Mouse (Mus musculus) layer of hippocampus, adult 18-20 months (tissue): ENCODE results near the gene Cenph. TPM values are rescaled to one million over a fixed set of nuclear protein-coding genes. Genes with fewer than 3 reads are reported as not detected.
"Not testable (repeated sequence)": the region's sequence is repeated elsewhere in the genome, so short reads cannot be mapped to it uniquely, and the experiment has no call there.

Experiments
- DNase-seq, 2 experiments: peaks; one replicate each; pipeline ENCODE4 v3.0.0; 2022; ENCODE audit warnings: low spot score in 2 of 2
- total RNA-seq, 2 experiments: library from RNA; stranded (reverse); gene quantifications; 2 replicates each; pipeline ENCODE4 v1.2.3; 2021

Gene Cenph
- total RNA-seq, 2 experiments from 2014 or later = not detected

DNA sequence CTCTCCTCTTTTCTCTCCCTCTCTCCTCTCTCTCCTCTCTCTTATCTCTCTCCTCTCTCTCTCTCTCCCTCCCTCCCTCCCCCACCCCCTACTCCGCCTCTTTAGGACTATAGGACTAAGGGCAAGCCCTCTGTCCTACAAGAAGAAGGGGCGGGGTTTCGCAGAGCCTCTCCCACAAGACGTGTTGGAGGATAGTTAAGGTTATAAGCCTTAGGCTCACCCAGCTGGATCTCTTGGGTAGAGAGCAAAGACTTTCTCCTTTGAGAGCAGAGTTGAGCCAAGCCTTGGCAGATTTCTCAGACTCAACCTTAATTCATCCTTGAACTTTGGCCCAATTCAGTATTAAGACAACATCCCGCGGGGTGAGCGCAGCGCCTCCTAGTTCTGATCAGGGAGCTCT is 27.1 kb downstream of the Cenph start:
- DNase-seq = no peak

DNA sequence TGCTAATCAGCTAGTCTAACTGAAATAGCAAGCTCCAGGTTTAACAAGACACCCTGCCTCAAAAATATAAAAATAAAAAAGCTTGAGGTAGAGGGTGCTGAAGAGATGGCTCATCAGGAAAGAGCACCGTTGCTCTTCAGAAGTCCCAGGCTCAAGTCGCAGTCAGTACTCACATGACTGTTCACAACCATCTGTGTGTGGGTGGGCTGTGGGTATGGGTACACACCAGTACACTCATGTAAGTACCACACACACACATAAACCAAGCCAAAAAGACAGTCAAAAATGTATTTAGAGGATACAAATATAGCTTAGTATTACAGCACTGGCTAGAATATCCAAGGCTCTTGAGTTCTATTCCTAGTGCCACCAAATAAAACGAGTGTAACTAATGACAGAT is 29.6 kb downstream of the Cenph start:
- peak in 1 of 2 experiments; percentile 73 for DNase-seq

DNA sequence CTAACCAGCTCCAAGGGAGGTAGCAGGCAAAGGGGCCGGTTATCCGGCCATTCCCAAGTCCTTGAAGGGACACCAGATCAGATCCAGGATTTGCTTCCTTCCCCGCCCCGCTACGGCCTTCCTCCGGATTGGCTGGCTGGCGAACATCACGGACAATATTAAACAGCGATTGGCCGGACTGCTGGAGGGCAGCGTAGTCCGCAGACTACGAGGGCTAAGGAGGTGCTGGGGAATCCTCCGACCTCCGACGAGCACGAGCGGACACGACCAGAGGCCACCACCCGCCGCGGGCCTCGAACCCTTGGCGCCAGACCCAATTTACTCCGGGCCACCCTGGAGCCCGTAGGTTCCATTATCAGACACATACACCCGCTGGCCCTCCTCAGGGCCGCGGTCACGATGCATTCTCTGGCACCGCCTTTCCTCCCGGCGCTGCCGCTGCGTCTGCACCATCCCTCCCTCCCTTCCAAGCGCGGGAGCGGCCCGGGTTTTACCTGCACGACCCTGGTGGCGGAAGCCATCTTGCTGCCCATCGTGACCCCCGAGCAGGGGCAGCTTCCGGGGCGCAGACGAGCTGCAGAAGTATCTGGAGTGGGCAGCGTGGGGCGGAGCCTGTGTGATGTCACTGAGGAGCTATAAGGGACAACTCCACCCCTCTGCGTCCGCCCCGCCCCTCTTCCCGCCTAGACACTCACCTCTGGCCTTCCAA is 31.5 kb downstream of the Cenph start, which contains the start of gene Mrps36:
Gene Mrps36 (minus strand): TSS at position 624 of the 709 bp plus-strand sequence.
- peak; percentile 89 to 93 for DNase-seq

DNA sequence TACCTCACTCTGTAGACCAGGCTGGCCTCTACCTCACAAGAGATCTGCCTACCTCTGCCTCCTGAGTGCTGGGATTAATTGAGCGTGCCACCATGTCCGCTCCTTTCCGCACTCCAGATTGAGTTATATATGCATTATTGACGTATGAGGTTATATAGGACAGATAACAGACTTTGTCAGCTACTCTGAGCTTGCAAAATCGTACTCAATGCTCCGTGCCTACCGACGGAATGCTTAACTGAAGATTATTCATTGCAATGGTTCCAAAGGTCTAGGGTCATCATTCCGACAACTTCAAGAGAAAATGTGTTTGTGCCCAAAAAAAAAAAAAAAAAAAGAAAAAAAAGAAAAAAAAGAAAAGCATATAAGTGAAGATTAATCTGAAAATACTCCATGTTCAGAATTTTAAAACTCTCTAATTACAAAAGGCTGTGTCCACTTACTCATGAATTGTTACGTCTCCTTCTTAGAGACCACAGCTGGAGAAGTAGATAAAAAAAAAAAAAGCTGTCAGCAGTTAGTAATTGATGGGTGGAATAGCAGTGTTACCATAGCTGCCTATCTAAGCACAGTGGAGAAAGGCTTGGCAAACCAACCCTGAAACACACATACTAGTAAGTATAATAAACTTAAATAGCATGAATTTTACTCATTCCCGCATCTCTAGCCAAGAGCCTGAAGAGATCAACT is 32.2 kb downstream of the Cenph start:
- no peak for DNase-seq

DNA sequence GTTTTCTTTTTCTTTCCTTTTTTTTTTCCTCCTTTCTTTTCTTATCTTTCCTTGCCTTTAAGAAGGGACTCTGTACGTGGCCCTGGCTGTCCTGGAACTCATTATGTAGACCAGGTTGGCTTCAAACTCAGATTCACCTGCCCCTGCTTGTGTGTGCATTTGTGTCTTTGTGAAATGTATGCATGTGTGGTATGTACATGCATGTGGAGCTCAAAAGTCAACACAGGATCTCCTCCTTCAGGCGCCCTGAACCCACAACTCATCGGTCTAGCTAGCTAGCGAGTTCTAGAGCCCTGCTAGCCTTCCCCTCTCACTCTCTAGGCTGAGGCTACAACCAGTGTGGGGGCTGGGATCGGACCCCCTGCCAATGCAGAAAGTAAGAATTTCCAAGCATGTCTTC is 32.9 kb downstream of the Cenph start:
- DNase-seq = no peak

DNA sequence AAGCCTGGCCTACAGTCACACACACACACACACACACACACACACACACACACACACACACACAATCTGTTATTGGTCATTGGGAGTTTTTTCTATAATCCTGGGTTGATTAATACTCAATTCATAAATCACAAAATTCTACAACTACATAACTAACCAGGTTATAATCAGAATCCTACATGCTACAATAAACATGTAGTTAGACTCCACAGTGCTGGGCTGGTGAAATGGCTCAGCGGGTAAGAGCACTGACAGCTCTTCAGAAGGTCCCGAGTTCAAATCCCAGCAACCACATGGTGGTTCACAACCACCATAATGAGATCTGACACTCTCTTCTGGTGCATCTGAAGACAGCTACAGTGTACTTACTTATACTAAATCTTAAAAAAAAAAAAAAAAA is 42.9 kb downstream of the Cenph start:
- DNase-seq = no peak

DNA sequence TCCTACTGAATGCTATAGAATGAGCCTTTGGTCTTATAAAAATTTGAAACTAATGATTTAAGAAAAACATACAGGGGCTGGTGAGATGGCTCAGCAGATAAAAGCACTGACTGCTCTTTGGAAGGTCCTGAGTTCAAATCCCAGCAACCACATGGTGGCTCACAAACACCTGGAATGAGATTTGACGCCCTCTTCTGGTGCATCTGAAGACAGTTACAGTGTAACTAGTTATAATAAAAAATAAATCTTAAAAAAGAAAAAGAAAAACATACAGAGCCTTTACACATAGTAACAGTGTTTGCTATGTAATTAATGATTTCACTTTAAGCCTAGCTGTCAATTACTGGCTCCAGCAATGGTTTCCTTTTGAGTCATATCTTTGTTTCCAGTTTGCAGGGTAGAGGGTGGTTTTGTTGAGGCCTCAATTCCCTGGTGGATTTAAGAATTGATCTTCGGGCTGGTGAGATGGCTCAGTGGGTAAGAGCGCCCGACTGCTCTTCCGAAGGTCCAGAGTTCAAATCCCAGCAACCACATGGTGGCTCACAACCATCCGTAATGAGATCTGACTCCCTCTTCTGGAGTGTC is 44.1 kb downstream of the Cenph start:
- DNase-seq = not testable (repeated sequence)

DNA sequence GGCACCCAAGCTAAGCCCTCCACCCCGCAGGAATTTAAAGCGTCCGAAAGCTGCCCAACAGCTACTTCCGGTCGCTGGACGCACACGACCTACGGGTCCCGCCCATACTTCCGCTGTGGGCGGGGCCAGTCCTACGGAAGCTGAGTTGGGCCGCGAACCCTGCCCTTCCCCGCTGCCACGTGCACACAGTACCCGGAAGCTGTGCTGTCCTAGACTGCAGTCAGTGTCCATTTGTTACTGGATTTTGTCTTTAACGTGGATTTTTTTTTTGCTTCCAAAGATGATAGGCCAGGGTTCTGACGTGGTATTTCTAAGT is 44.9 kb downstream of the Cenph start, which contains the start of gene Cdk7:
Gene Cdk7 (minus strand): TSS at position 79 of the 316 bp plus-strand sequence.
- DNase-seq = peak; percentile 87 to 95

DNA sequence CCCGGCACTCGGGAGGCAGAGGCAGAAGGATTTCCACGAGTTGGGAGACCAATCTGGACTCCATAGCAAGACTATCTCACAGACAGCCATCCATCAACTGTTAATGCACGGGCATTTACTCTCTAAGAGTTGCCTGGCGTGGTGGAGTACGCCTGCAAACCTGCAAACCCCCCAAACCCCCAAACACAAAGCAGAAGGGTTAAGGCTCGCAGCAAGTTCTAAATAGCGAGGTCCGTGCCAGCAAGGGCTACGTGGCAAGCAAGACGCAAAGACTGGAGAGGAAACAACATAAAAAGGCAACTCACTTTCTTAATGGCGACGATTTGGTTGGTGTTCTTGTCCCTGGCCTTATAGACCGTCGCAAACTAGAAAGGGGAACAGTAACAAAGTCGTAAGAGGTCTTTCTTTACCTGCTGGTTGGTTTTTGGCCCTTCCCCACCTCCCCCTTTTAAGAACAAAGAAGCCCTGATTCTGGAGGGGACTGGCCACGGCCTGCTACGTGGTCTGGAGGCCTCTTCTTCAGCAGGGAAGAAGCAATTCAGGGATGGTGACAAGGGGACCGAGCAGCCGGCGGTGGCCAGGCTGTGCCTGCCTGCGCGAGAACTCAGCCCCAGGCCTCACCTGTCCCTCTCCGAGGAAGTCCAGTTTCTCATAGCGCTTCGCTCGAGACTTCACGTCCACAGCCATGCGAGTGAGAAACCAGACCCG is 45.4 kb downstream of the Cenph start:
- no peak for DNase-seq

DNA sequence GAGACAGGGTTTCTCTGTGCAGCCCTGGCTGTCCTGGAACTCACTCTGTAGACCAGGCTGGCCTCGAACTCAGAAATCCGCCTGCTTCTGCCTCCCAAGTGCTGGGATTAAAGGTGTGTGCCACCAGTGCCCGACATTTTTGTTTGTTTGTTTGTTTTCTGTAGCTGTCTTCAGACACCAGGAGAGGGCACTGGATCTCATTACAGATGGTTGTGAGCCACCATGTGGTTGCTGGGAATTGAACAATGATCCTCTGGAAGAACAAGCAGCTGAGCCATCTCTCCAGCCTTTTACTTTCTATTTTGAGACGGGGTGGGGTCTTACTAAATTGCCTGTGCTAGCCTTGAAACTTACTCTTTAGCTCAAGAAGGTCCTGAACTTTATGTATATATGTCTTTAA is 47.2 kb downstream of the Cenph start:
- DNase-seq = not testable (repeated sequence)

DNA sequence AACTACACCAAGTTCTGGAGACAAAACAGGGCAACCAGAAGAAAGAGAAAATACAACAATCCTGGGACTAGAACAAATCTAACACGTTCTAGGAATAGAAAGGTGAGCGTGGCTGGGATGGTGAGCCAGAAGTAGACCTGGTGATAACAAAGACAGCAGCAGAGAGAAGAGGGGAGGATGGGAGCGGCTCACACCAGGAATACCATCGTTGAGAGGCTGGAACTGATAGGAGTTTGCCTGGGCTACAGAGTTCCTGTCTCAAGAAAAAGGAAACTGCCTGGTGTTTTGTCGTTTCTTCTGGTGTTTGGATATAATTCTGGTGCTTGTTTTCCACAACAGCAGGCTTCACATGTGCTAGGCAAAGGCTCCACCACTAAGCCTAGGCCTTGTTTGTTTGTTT is 47.6 kb downstream of the Cenph start:
- no peak for DNase-seq

DNA sequence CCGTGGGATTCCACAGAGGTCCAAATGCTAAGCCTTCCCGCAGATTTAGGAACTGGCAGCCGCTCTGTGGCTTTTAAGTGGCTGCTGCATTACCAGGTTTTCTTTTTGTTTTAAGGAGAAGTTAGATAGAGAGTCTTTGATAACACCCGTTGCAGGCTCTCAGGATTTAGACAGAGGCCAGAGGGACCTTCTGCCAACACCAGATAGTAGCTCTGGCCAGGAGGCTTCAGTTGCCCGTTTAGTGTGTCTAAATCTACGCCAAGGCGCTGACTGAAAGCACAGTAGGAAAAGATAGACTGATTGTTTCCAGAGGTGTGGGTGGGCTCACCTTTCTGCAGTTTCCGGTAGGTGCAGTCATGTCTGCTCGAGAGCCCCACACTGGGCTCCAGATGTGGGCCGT is 50.5 kb downstream of the Cenph start:
- DNase-seq = no peak

DNA sequence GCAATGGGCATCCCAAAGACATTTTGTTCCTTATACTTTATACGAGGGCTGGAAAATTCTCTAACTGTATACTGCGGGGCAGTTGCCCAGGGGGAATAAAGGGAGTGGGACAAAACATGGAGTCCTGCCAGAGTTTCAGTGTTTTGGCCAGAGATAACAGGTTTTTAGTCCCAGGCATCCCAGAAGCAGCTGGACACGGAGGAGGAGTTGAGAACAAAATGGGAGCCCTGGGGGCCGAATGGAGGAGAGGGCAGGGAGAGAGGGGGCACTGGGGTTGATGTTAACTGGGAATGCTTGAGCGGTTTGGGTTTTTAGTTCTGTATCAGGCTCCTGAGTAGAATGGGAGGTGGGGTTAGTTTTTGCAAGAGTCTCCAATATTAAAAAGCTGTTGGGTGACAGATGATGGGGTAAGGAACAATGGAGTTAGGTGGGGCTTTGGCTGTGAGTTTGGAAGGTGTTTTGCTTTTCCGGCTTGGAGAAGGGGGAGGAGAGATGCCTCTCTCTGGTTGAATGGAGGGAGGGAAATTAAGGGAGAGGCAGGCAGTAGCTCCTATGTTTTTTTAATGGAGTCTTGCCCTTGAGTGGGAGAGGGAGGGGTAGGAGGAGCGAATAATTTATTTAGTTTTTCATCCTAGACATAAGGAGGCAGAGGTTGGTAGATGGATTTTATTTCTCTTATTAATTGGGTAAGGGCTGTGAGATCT is 51.5 kb downstream of the Cenph start:
- no peak for DNase-seq

DNA sequence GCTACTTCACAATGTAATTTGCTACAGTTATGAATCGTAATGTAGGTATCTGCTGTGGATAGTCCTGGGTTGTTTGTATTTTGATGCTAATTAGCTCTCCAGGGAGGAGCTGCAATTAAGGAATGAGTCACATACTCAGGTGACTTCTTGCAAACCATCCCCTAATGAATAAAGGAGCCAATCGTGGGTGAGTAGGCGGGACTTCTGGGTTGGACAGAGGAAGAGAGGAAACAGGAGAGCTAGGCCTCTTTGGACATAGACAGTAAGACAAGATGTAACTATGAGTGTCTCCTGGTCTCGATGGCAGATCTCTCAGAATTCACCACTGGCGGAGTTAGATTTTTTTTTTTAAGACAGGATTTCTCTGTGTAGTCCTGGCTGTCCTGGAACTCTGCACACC is 54.0 kb downstream of the Cenph start:
- DNase-seq = no peak

DNA sequence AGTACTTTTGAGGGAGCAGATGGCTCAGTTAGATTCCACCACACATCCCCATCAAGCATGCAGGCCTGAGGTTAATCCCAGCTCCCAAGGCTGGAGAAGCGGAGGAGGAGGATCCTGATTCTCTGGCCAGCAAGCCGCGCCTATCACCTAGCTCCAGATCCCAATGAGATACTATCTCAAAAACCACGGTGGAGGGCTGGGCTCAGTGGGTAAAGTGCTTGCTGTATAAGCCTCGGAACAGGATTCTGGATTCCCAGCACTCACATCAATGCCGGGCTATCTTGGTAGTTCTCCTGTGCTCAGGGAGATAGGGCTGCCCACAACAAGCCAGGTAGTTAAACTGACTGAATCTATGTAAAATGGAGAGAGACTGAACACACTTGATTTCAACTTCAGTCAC is 60.2 kb downstream of the Cenph start:
- DNase-seq = no peak

Other genes starting within 250 kb of the Cenph start
- gene Ocln, start 223.2 kb downstream of the Cenph start, total RNA-seq = 10 to 100 TPM; 11.2 to 12.3 TPM
- gene Marveld2, start 158.9 kb downstream of the Cenph start, total RNA-seq = 1 to 10 TPM; 1.3 to 1.8 TPM
- 10 to 100 TPM; 82.6 to 88.7 TPM for gene Ak6, start 124.9 kb downstream of the Cenph start, total RNA-seq
- gene Rad17, start 124.8 kb downstream of the Cenph start, total RNA-seq = 10 to 100 TPM; 13.0 to 14.8 TPM
- 10 to 100 TPM; 21.9 to 24.9 TPM for gene Taf9, start 124.3 kb downstream of the Cenph start, total RNA-seq
- gene Ccdc125, start 106.2 kb downstream of the Cenph start, total RNA-seq = under 1 TPM in 1 of 2 experiments, not detected in 1; 0.25 TPM
- 10 to 100 TPM; 35.8 to 40.1 TPM for gene Cdk7, start 45.0 kb downstream of the Cenph start, total RNA-seq
- gene Mrps36, start 31.2 kb downstream of the Cenph start, total RNA-seq = 10 to 100 TPM; 51.6 to 52.8 TPM
- under 1 TPM; 0.37 to 0.58 TPM for gene Ccnb1, start 10.7 kb upstream of the Cenph start, total RNA-seq
- gene Slc30a5, start 57.5 kb upstream of the Cenph start, total RNA-seq = 10 to 100 TPM; 36.6 to 36.8 TPM